Mouse (Mus musculus): ENCODE results near the gene Nfia. TPM values are rescaled to one million over a fixed set of nuclear protein-coding genes. Genes with fewer than 3 reads are reported as not detected.

Nfia gene
- polyA plus RNA-seq, 1 experiment from 2014 or later = 27.6 TPM

- H3K4me1 ChIP-seq (ENCODE audit: control insufficient read depth, insufficient read depth, low read length) = 0 out of 2 replicates have a peak, but pooled peaks cover 5% of the 10 kb centered on the region
- no peak overlapping the region for H3K9ac ChIP-seq (ENCODE audit: low read length)
- no peak for DNase-seq (ENCODE audit: low spot score)
- no peaks in the 10 kb centered on the region for H3K9me3 ChIP-seq (ENCODE audit: control insufficient read depth, low read length)
- ATAC-seq (ENCODE audit: insufficient number of reproducible peaks, low FRiP score, low TSS enrichment, low read depth) = no peak
- no peaks in the 10 kb centered on the region for H3K36me3 ChIP-seq (ENCODE audit: control insufficient read depth, insufficient read depth, low read length)
- H3K27ac ChIP-seq (replicated peaks; ENCODE audit: low read depth, low read length) = no peak overlapping the region
- H3K4me3 ChIP-seq (ENCODE audit: low read depth, low read length) = no peak overlapping the region
- H3K4me2 ChIP-seq (ENCODE audit: low read depth, severe bottlenecking) = no peak overlapping the region
- WGBS = 90% methylated on average over 2 of the region's 2 CpGs
- H3K27me3 ChIP-seq (ENCODE audit: control insufficient read depth, insufficient read depth, low read length) = no peaks in the 10 kb centered on the region
These were observed 171.8 kb downstream of the Nfia start for GRCm38 (mm10) chr4:97944309-97944708.

GRCm38 (mm10) chr4:97947484-97947883, 174.9 kb downstream of the Nfia start:
- Histone ChIP-seq H3K9me3 (ENCODE audit: control insufficient read depth, low read length) (no peaks in the 10 kb centered on the region), H3K27me3 (ENCODE audit: control insufficient read depth, insufficient read depth, low read length) (no peaks in the 10 kb centered on the region), H3K27ac (replicated peaks; ENCODE audit: low read depth, low read length) (no peak overlapping the region), H3K4me3 (ENCODE audit: low read depth, low read length) (no peak overlapping the region), H3K4me1 (ENCODE audit: control insufficient read depth, insufficient read depth, low read length) (no peaks in the 10 kb centered on the region), H3K4me2 (ENCODE audit: low read depth, severe bottlenecking) (no peak overlapping the region), H3K36me3 (ENCODE audit: control insufficient read depth, insufficient read depth, low read length) (no peaks in the 10 kb centered on the region), H3K9ac (ENCODE audit: low read length) (no peak overlapping the region)
- no peak for ATAC-seq (ENCODE audit: insufficient number of reproducible peaks, low FRiP score, low TSS enrichment, low read depth)
- no peak for DNase-seq (ENCODE audit: low spot score)
- 88% methylated on average over 5 of the region's 5 CpGs for WGBS

GRCm38 (mm10) chr4:97948250-97948649, 175.7 kb downstream of the Nfia start:
- 79% methylated on average over 8 of the region's 8 CpGs for whole genome bisulfite sequencing
- H3K4me3 ChIP-seq (ENCODE audit: low read depth, low read length) = no peak overlapping the region
- no peak overlapping the region for H3K9ac ChIP-seq (ENCODE audit: low read length)
- no peaks in the 10 kb centered on the region for H3K9me3 ChIP-seq (ENCODE audit: control insufficient read depth, low read length)
- no peaks in the 10 kb centered on the region for H3K36me3 ChIP-seq (ENCODE audit: control insufficient read depth, insufficient read depth, low read length)
- H3K27ac ChIP-seq (replicated peaks; ENCODE audit: low read depth, low read length) = no peak overlapping the region
- no peaks in the 10 kb centered on the region for H3K27me3 ChIP-seq (ENCODE audit: control insufficient read depth, insufficient read depth, low read length)
- DNase-seq (ENCODE audit: low spot score) (no peak), ATAC-seq (ENCODE audit: insufficient number of reproducible peaks, low FRiP score, low TSS enrichment, low read depth) (no peak)
- H3K4me1 ChIP-seq (ENCODE audit: control insufficient read depth, insufficient read depth, low read length) = no peaks in the 10 kb centered on the region
- no peak overlapping the region for H3K4me2 ChIP-seq (ENCODE audit: low read depth, severe bottlenecking)

GRCm38 (mm10) chr4:97950341-97951071, 178.0 kb downstream of the Nfia start:
- ATAC-seq (ENCODE audit: insufficient number of reproducible peaks, low FRiP score, low TSS enrichment, low read depth) = no peak
- DNase-seq (ENCODE audit: low spot score) = no peak
- 88% methylated on average over 10 of the region's 10 CpGs for WGBS
- no peaks in the 10 kb centered on the region for H3K9me3 ChIP-seq (ENCODE audit: control insufficient read depth, low read length)
- no peak overlapping the region for H3K4me2 ChIP-seq (ENCODE audit: low read depth, severe bottlenecking)
- H3K9ac ChIP-seq (ENCODE audit: low read length) = no peak overlapping the region
- no peaks in the 10 kb centered on the region for H3K27me3 ChIP-seq (ENCODE audit: control insufficient read depth, insufficient read depth, low read length)
- H3K4me1 ChIP-seq (ENCODE audit: control insufficient read depth, insufficient read depth, low read length) = no peaks in the 10 kb centered on the region
- H3K4me3 ChIP-seq (ENCODE audit: low read depth, low read length) = no peak overlapping the region
- H3K27ac ChIP-seq (replicated peaks; ENCODE audit: low read depth, low read length) = no peak overlapping the region
- H3K36me3 ChIP-seq (ENCODE audit: control insufficient read depth, insufficient read depth, low read length) = no peaks in the 10 kb centered on the region

- ATAC-seq (ENCODE audit: insufficient number of reproducible peaks, low FRiP score, low TSS enrichment, low read depth) (no peak), DNase-seq (ENCODE audit: low spot score) (no peak)
- Histone ChIP-seq H3K9me3 (ENCODE audit: control insufficient read depth, low read length) (no peaks in the 10 kb centered on the region), H3K9ac (ENCODE audit: low read length) (no peak overlapping the region), H3K4me3 (ENCODE audit: low read depth, low read length) (no peak overlapping the region), H3K4me2 (ENCODE audit: low read depth, severe bottlenecking) (no peak overlapping the region), H3K27me3 (ENCODE audit: control insufficient read depth, insufficient read depth, low read length) (no peaks in the 10 kb centered on the region), H3K27ac (replicated peaks; ENCODE audit: low read depth, low read length) (no peak overlapping the region), H3K4me1 (ENCODE audit: control insufficient read depth, insufficient read depth, low read length) (no peaks in the 10 kb centered on the region), H3K36me3 (ENCODE audit: control insufficient read depth, insufficient read depth, low read length) (no peaks in the 10 kb centered on the region)
- 78% methylated on average over 11 of the region's 11 CpGs for WGBS
These were observed 181.4 kb downstream of the Nfia start for GRCm38 (mm10) chr4:97953886-97954285.

- ATAC-seq (ENCODE audit: insufficient number of reproducible peaks, low FRiP score, low TSS enrichment, low read depth) = no peak
- no peak overlapping the region for H3K4me2 ChIP-seq (ENCODE audit: low read depth, severe bottlenecking)
- H3K27ac ChIP-seq (replicated peaks; ENCODE audit: low read depth, low read length) = no peak overlapping the region
- 89% methylated on average over 5 of the region's 5 CpGs for WGBS
- H3K9ac ChIP-seq (ENCODE audit: low read length) = no peak overlapping the region
- H3K4me3 ChIP-seq (ENCODE audit: low read depth, low read length) = no peak overlapping the region
- H3K27me3 ChIP-seq (ENCODE audit: control insufficient read depth, insufficient read depth, low read length) = no peaks in the 10 kb centered on the region
- peak; percentile 10 for DNase-seq (ENCODE audit: low spot score)
- H3K4me1 ChIP-seq (ENCODE audit: control insufficient read depth, insufficient read depth, low read length) = no peaks in the 10 kb centered on the region
- no peaks in the 10 kb centered on the region for H3K9me3 ChIP-seq (ENCODE audit: control insufficient read depth, low read length)
- no peaks in the 10 kb centered on the region for H3K36me3 ChIP-seq (ENCODE audit: control insufficient read depth, insufficient read depth, low read length)
These were observed 185.6 kb downstream of the Nfia start for GRCm38 (mm10) chr4:97958121-97958520.

GRCm38 (mm10) chr4:97962856-97963255, 190.3 kb downstream of the Nfia start:
- Histone ChIP-seq H3K27me3 (ENCODE audit: control insufficient read depth, insufficient read depth, low read length) (no peaks in the 10 kb centered on the region), H3K4me2 (ENCODE audit: low read depth, severe bottlenecking) (no peak overlapping the region), H3K27ac (replicated peaks; ENCODE audit: low read depth, low read length) (no peak overlapping the region), H3K9ac (ENCODE audit: low read length) (no peak overlapping the region), H3K9me3 (ENCODE audit: control insufficient read depth, low read length) (no peaks in the 10 kb centered on the region), H3K4me1 (ENCODE audit: control insufficient read depth, insufficient read depth, low read length) (no peaks in the 10 kb centered on the region), H3K36me3 (ENCODE audit: control insufficient read depth, insufficient read depth, low read length) (no peaks in the 10 kb centered on the region), H3K4me3 (ENCODE audit: low read depth, low read length) (no peak overlapping the region)
- no peak for ATAC-seq (ENCODE audit: insufficient number of reproducible peaks, low FRiP score, low TSS enrichment, low read depth)
- peak; percentile 9 for DNase-seq (ENCODE audit: low spot score)
- WGBS = 87% methylated on average over 7 of the region's 7 CpGs

GRCm38 (mm10) chr4:97963951-97964350, 191.4 kb downstream of the Nfia start:
- H3K36me3 ChIP-seq (ENCODE audit: control insufficient read depth, insufficient read depth, low read length) = no peaks in the 10 kb centered on the region
- DNase-seq (ENCODE audit: low spot score) (peak; percentile 12), ATAC-seq (ENCODE audit: insufficient number of reproducible peaks, low FRiP score, low TSS enrichment, low read depth) (no peak)
- no peaks in the 10 kb centered on the region for H3K9me3 ChIP-seq (ENCODE audit: control insufficient read depth, low read length)
- WGBS = 64% methylated on average over 1 of the region's 1 CpGs
- H3K27ac ChIP-seq (replicated peaks; ENCODE audit: low read depth, low read length) = no peak overlapping the region
- no peaks in the 10 kb centered on the region for H3K4me1 ChIP-seq (ENCODE audit: control insufficient read depth, insufficient read depth, low read length)
- H3K27me3 ChIP-seq (ENCODE audit: control insufficient read depth, insufficient read depth, low read length) = no peaks in the 10 kb centered on the region
- no peak overlapping the region for H3K9ac ChIP-seq (ENCODE audit: low read length)
- H3K4me2 ChIP-seq (ENCODE audit: low read depth, severe bottlenecking) = no peak overlapping the region
- no peak overlapping the region for H3K4me3 ChIP-seq (ENCODE audit: low read depth, low read length)

Data from limb, embryonic 11.5 days (tissue).